Mouse (Mus musculus): Measurements from ENCODE around the gene B4gat1.

DNA sequence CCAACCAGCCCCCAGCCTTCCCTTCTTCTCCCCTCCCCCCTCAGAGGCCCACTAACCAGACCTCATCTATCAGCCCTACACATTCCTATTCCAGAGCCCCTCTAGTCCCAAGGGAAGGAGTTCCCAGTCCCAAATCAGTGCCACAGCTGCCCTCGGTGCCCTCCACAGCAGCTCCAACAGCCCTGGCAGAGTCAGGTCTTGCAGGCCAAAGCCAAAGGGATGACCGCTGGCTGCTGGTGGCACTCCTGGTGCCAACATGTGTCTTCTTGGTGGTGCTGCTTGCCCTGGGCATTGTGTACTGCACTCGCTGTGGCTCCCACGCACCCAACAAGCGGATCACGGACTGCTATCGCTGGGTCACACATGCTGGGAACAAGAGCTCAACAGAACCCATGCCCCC, 31.4 kb downstream of the B4gat1 start:
- no peak for TF ChIP-seq SIN3A (IDR thresholded peaks at IDR 0.05; ENCODE audit: low read length)
- no peak for TF ChIP-seq E2F4 (IDR thresholded peaks at IDR 0.05; ENCODE audit: borderline replicate concordance, low read depth, low read length)
- no peak for TF ChIP-seq ZNF384 (IDR thresholded peaks at IDR 0.05; ENCODE audit: low read depth, low read length)

Measured in MEL (cell line).